Mouse (Mus musculus) brain, embryonic 14.5 days (tissue): ENCODE measurements at regions not wholly inside any gene's neighbourhood (a gene's known extent, or its start where the extent isn't known, plus 50 kb on each side); places are given as distances from the start of the nearest gene placed in this dataset.

Experiments used
- CTCF ChIP-seq: fragments of 200-500 bp; IDR thresholded peaks from 2 replicates; pipeline ENCODE4 v1.5.1; 2012; ENCODE audit warnings: inconsistent platforms, mild to moderate bottlenecking, moderate library complexity, borderline replicate concordance; ENCODE audit not compliant: insufficient read depth, insufficient read length; ENCODE audit errors: extremely low read depth
- POLR2A ChIP-seq: fragments of 200-500 bp; IDR thresholded peaks from 2 replicates; pipeline ENCODE4 v1.6.1; 2012; ENCODE audit warnings: mild to moderate bottlenecking, inconsistent platforms, borderline replicate concordance; ENCODE audit not compliant: poor library complexity, insufficient read depth, insufficient read length, severe bottlenecking; ENCODE audit errors: extremely low read depth

- no peak for TF ChIP-seq POLR2A
- TF ChIP-seq CTCF, result no peak
Measured at GRCm38 (mm10) chr7:136226031-136226430, 509.9 kb upstream of the Mki67 start.
